Mouse (Mus musculus): Measurements from ENCODE around the gene Atp13a2.

The Atp13a2 gene

DNA sequence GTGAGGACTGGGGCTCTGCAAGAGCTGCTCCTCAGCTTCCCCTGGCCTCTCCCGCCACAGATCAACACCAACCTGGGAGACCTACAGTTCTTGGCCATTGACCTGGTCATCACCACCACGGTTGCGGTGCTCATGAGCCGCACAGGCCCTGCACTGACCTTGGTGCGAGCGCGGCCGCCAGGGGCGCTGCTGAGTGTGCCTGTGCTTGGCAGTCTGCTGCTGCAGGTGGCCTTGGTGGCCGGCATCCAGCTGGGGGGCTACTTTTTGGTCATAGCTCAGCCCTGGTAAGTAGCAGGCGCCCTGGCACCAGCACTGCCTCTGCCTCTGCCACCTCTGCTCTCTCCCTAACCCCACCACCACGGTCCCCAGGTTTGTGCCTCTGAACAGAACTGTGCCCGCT is 19.3 kb downstream of the Atp13a2 start:
- DNase-seq, result no peak

DNA sequence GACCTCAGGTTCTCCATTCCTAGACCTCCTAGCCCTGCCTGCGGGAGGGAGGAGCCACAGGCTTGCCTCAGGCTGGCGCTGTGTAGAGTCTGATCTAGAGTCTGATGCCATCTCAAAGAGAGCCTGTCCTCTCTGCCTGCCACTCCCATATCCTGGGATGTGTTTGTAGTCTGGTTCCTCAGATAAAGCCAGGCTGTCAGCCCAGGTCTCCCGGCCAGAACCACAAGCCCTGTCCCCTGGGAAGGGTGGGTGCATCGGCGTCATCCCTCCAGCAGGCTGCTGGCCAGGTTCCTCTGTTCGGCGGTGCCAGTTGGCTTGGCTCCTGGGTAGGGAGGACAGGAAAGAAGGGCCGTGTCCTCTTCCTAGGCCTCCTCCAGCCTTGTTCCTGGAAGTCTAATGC is 21.4 kb downstream of the Atp13a2 start:
- DNase-seq, result no peak

DNA sequence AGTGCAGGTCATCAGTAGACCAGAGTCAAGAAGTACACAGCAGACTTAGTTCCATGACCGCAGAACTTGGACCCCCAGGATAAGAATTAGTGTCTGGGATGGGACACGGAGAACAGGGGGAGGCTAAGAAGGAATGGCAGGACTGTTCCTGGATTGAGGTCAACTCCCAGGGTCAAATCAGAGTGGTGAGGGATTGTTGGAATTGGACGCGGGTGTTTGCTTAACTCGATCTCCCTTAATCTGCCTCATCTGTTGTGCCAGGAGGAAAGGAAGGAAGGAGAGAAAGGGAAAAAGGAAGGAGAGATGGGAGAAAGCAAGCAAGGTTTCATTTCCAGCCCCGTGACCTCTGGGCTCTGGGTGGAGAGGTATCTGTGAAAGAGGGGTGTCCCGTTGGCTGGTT is 23.4 kb downstream of the Atp13a2 start, which contains the start of gene Mfap2:
Gene Mfap2, plus strand, starts transcription at position 301 of the 400 bp plus-strand sequence.
- no peak for DNase-seq

DNA sequence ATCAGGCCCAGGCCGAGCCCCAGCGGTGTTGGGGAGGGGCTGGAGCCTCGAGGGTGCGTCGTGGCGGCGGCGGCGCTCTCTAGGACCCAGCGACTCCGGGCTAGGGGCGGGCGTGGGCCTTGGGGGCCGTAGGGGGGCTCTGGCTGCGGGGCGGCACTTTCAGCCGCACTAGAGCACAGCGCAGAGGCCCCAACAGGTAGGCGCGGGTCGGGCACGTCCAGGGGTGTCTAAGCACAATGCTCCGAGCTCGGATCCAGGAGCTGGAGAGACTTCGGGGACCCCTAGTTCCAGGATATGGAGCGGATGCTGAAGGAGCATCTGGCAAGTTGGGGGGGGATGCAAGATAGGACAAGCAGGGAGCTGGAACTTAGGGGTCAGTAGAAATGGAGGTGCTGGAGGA is 23.9 kb downstream of the Atp13a2 start:
- no peak for DNase-seq

DNA sequence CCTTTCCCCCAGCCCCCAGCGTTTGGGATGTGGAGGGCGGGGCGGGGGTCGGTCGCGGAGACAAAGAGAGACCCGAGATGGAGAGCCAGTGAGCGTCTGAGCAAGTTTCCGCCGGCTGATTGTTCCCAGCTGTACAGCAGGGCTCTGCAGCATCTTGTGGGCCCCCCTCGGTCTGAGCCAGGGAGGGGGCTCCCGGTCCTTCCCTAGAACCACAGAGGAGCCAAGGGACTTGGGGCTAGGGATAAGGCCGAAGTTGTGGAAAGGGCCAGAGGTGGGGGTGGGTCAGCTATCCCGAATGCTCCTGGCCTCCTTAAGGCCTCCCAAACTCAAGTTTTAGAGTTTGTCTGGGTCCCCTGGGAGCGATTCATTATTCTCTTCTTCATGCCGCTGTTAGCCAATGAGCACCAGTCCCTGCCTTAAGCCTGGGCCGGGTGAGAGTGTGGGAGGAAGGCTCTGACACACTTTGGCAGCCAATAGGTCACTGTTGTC is 24.3 kb downstream of the Atp13a2 start:
- DNase-seq, result no peak

DNA sequence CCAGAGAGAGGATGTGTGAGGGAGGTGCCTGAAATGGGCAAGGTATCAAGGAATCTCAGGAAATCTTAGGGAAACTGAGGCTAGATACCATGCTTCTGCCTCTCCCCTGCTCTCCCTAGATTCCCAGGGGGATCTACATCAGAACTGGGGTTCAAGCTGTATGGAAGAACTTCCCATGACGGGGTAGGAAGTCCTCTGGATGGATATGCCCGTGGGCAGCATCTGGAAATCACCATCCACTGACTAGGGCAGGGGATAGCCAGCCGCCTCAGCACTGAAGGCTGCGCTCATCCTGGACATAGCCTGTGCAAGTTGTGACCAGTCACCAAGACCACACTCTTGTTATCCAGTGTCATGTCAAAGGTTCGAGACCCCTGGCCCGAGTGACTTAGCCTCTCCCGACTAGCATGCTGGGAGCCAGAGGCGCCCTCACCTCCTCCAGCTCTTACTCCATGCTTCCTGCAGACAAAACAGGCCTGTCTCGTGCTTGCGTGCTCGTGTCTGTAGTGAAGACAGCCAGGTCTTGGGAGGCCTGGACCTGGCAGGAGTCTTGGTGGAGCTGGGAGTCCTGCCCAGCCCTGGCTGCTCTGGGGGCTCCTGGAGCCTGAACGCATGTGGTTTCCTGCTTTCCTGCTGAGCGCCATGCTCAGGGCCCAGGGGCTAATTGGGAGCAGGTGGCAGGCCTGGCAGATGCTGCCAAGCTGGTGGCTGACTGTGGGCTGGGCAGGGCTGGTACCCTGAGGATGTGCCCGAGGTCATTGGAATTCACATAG is 25.1 kb downstream of the Atp13a2 start:
- DNase-seq, result peak; percentile 86

DNA sequence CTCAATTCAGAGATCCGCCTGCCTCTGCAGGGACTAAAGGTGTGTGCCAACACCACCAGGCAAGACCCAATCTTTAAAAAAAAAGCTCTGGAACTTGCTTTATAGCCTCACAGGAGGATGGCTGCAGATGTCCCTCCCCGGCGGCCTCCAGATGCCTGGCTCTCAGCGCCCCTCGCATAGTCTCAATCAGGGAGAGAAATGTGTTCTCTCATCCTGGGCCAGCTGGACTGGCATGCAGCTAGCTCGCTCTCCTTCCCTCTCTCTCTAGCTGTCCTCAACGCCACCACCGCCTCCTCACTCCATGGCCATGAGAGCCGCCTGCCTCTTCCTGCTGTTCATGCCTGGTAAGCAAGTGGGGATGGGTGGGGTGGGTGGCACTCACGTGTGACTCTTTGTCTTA is 25.9 kb downstream of the Atp13a2 start:
- no peak for DNase-seq

DNA sequence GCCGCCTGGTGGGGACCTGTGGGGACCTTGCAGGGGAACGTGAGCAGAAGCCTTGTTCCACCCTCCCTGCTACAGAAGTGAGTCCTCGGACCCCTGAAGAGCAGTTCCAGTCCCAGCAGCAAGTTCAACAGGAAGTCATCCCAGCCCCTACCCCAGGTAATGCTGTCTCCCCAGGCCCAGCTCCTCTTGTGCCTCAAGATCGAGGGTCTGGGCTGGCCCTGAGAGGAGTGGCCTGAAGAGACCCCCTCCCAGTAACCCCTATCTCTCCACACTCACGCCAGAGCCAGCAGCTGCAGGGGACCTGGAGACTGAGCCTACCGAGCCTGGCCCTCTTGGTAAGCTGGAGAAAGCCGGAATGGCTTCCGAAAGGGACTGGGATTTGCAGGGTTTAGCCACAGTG is 27.4 kb downstream of the Atp13a2 start:
- peak; percentile 36 for DNase-seq

DNA sequence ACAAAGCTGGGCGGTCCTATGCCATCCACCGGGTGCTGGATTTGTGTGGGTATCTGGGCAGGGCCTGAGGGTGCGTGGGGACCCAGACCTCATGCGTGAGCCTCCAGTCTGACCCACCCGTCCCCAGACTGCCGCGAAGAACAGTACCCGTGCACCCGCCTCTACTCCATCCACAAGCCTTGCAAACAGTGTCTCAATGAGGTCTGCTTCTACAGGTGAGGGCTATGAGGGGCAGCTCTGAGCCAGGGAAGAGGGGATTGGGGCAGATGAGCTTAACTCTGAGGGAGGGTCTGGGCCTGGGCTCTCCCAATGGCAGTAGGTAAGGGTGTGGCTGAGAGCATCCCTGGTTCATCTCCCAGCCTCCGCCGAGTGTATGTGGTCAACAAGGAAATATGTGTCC is 28.2 kb downstream of the Atp13a2 start:
- peak; percentile 47 for DNase-seq

DNA sequence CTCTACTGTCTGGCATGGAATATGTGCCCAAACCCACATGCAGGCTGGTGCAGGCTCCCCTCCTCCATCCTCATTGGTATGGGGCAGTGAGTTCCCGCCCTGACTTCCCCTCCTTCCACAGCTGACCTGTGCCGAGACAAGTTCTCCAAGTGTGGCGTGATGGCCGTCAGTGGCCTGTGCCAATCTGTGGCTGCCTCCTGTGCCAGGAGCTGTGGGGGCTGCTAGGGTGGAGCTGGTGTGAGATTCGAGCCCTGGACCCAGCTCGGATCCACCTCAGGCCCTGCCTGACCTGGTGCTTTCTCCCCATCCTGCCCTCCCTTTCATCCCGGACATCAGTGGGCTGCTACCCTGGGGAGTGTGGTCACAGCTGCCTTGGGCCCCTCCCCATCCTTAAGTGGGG is 28.7 kb downstream of the Atp13a2 start:
- no peak for DNase-seq

DNA sequence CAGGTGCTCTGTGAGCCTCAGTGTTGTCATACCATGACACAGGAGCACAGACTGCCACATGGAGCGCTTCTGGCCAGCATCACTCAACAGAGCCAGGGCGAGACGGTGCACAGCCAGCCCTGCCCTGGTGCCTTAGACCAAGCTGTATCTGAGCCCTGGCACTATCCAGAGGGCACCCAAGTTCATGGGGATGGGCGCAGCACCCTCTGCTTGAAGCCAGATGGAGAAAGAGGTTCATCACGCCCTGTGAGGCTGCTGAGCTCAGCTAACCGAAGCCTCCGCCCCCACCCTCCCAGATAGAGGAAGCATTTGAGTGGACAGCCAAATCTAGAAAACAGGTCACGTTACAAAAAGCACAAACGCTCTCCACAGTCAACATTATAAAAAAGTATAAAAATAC is 29.6 kb downstream of the Atp13a2 start:
- DNase-seq, result peak; percentile 34

DNA sequence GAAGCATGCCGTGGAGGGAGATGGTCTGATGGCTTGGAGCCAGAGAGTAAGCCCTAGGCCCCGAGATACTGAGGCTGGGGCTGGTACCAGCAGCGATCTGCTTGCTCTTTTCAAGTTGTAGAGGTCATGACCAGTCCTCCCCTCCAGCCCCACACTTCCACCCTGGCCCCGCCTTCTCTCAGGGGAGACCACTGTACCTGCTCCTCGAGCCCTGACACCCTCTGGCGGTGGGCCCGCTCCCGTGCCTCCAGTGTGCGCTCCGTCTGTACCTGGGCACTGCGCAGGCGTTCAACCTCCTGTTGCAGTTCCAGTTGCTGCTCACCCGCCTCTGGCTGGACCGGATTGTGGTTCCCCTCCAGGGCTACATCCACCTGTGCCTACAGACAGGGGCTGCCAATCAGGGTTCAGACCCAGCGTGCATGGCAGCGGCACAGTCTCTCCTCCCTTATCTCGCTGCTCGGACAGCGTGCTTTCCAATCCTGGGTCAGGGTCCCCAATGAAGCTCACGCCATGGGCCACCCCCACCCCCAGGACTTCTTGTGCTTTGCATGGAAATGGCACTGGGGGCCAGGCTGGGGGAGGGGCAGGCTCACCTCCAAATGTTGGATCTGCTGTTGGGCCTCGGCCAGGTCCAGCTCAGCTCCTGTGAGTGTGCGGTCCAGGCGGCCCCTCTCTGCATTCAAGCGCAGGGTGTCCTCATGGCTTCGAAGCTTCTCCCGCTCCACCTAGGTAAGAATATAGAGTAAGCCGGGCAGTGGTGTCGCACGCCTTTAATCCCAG is 31.2 kb downstream of the Atp13a2 start:
- DNase-seq, result peak; percentile 56

DNA sequence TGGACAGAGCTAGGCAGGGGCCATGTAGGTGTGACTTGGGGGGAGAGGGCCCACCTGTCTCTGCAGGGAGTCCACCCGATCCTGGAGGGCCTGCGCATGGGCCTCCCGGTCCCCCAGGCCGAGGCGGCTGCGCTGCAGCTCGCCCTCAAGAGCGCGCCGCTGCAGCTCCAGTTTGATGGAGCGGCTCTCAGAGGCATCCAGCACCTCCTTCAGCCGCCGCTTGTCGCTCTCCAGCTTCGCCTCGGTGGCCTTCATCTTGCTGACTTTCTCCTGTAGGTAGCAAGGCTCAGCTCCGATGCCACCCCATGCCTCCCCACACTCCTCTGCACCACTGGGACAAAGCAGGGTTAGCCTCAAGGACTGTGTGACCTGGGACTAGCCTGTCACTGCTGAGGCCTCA is 33.5 kb downstream of the Atp13a2 start:
- peak; percentile 33 for DNase-seq

DNA sequence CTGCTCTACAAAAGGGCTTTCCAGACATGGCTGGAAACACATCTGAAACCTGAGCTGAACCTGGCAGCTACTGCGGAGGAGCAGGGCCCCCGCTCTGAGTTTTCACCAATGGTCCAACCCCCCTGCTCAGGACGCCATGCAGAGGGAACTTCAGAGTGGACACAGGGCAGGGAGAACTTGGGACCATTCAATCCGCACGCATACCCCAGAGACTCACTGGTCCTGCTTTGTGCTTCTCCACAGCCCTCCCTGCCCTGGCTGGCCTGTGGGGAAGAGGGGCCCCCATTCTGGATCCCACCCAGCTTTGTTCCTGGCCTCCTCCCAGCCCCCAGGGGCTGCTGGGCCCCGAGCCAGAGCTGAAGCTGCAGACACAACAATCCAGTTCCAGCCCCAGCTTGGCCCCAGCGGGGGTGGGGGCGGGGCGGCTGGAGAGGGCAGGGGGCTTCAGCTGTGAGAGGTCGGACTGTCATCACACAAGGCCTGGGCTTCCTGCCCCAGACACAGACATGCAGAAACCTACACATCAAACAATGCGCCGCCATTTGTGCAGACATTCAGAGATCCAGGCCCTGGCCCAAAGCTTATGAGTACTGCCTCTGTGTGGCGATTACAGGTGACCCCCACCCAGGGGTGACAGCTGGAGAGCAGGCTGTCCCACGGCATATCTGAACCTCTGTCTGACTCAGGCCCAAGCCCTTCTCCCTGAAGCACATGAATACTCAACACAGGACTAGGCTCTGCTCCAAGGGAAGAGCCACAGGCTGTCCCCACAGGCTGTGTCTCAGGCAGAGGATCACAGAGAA is 34.3 kb downstream of the Atp13a2 start:
- peak; percentile 62 for DNase-seq

DNA sequence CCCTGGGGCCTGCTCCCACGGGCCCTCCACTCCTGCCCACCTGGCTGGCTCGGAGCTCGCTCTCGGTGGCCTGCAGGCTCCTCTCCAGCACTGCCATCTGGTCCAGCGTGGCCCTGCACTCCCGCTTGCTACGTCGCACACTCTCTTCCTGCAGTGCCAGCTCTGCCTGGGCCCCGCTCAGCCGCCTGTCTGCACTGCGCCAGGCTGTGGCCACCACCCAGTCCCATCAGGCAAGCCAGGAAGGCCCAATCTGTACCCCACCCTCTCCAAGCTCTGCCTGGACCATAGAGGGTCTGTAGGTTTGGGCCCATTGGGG is 34.9 kb downstream of the Atp13a2 start:
- DNase-seq, result peak; percentile 77

DNA sequence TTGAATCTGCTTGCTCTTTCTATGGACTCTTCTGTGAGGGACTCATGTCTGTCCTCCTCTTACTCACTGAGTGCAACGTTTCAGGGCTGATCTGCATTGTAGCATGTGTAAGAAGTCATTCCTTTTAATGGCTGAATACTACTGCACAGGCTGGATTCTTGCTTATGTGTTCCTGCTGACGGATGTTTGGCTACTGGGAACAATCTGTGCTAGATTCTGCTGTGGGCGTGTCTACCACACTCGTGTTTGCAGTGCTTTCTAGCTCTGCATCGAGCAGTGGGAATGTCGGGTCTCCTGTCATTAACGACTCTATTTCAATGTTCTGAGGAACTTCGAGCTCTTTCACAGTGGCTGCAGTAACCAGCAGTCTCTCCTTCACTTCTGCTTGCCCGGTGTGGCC is 37.4 kb downstream of the Atp13a2 start:
- DNase-seq, result no peak

DNA sequence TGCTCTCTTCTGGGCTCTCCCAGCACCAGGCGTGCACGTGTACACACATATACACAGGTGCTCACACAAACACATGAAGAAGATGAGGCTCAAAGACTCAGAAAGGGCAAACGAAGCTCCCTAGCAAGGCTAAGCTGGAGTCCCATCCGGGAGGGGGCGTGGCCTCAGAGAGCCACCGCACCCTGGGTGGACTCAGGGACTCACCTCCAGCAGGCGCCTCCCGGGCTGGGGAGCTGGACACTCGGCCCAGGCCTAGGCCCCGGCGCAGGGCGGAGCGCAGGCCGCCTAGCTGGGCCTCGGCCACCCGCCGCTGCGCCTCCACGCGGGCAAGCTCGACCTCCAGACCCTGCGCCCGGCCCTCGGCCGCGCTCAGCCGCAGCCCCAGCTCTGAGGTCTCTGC is 38.3 kb downstream of the Atp13a2 start:
- DNase-seq, result no peak

DNA sequence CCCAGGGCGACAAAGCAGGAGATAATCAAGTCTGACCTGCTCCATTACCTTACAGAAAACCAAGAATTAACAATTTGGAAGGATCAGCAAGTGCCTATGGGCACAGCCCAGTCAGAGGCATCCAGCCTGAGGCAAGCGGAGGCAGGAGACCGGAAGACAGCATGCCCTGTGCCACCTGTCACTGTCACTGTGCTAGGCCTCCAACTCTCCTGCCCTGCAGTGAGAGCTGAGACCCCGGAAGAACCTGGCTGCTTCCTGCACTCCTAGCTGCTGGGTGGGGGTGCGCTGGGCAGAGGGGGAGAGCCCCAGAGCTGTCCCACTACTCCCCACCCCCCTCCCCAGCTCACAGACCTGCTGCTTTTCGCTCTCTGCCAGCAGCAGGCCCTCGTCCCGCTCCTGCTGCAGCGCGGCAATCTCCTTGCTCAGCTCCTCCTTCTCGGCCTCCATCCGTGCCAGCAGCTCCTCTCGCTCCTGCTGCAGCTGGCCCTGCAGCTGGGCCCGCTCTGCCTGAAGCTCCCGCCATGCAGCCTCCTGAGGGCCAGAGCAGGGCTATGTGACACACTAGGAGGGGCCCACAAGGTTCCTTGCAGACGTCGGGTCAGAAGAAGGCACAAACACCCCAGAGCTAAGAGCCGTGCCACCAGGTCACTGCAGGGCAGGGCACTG is 44.0 kb downstream of the Atp13a2 start:
- peak; percentile 67 for DNase-seq

DNA sequence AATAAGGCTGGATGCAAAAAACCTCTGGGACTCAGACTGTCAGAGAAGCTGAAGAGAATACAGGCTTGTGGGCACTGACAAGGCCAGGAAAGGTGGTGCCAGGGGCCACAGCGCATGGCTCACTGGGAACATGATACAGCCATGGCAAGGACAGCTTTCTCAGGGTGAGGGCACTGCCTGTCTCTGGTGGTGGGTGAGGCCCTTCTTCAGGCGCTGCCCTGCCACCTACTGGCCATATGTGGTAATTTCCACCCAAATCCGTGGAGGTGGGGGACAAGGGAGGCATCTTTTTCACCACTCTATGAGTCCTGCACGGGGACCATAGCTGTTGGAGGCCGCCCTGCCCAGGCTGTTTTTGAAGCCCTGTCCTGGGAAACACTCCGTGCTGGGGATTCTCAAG is 45.1 kb downstream of the Atp13a2 start:
- peak; percentile 84 for DNase-seq

DNA sequence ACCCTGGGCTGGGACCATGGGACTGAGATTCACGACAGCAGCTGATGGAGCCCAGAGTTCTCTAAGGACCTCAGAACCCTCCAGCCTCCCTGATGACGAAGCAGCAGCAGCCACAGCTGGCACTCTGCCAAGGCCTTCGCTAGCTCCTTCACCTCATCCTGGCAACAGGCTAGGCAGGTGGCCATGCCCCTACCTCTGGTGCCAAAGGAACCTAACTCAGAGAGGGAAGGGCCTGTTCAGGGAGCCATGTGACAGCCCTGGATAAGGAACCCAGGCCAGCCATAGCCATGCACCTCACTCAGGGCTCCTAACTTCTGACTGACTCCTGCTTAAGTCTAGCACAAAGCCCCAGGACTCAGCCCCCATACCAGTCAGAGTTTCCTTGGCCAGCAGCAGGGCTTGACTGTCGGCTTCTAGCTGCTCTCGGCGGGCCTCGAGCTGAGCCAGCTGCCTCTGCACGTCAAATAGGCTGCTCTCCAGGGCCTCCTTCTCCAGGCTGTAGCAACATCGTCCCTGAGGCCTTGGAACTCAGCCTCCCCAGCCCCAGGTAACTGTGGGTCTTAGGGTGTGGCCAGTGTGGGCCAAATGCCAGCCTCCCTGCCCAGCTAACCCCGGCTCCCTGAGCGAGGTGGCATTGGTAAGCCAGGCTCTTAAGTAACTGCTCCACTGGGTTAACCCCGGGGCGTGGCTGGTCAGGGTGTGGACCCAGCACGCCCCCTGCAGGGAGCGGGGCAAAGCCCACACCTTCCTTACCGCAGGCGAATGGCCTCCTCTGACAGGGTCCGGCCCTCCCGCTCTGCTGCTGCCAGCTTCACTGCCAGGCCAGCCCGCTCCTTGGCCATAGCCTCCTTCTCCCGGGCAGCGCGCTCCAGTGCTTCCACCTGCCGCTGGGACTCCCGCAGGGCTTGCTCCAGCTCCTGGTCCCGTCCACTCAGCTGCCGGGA is 47.2 kb downstream of the Atp13a2 start:
- no peak for DNase-seq

DNA sequence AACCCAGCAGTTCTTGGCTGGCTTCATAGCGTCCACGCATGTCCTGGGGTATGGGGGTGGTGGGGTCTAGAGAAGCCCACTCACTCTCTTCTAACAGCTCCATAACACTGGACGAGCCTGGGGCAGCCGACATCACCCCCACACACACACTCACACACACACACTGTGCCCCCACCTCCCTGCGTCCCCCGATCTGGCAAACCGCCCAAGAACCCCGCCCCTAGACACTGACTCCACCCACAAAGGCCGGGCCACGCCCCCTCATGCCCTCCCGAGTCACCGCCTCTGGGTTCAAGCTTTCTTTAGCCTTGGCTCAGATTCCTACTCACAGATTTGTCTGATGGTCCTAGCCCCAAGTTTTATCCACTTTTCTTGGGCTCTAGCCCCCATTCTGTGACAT is 54.4 kb downstream of the Atp13a2 start:
- DNase-seq, result no peak

DNA sequence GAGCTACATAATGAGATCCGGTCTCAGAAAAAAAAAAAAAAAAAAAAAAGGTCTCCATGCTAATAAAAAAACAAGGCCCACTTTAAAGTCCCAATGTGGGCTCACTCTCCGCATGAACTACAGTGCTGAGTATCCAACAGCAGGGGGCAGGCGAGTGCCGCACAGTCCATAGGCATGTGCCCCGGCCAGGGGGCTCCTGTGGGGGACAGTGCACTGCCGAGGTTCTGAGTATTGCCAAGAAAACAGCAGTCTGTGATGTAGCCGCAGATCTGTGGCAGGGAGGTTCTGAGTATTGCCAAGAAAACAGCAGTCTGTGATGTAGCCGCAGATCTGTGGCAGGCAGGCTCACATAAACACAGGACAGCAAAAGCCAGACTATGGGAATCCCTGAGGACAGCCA is 58.1 kb downstream of the Atp13a2 start:
- DNase-seq, result peak; percentile 39
